25 mouse cellular contexts compared by ENCODE assay signal in genomic region chr1:97827566-97827965, GRCm38 (mm10). TPM values are rescaled to one million over a fixed set of nuclear protein-coding genes. Genes with fewer than 3 reads are reported as not detected.
DNase-seq lines count a peak whose midpoint lies in the region; ATAC-seq and TF ChIP-seq lines count a peak whose summit lies in the region.
"Had no signal": no experiment of that assay in that cellular context is flagged by ENCODE, and none has a peak within 500 bp of the region (broad histone marks: within the 10 kb centered on the region; RNA-seq: fewer than 3 reads in every experiment).

No protein-coding gene starts in this region.

- no peak for TF ChIP-seq CTCF in lung, postnatal 0 days (IDR thresholded peaks at IDR 0.05)

- peak; percentile 64 for TF ChIP-seq EP300 in lung, postnatal 0 days (IDR thresholded peaks at IDR 0.05)

- no peaks in the 10 kb centered on the region for H3K9me3 ChIP-seq in forebrain, embryonic 13.5 days (replicated peaks)
- no peaks in the 10 kb centered on the region; the same call in 1 of the 2 replicates for H3K9me3 ChIP-seq in forebrain, embryonic 11.5 days (ENCODE audit: control insufficient read depth, low read length)
- no peaks in the 10 kb centered on the region for H3K9me3 ChIP-seq in lung, postnatal 0 days (ENCODE audit: low read length)
- H3K9me3 ChIP-seq in kidney, embryonic 15.5 days (replicated peaks) = no peaks in the 10 kb centered on the region
- H3K9me3 ChIP-seq: heart, embryonic 10.5 days; limb, embryonic 12.5 days; liver, embryonic 12.5 days; neural tube, embryonic 12.5 days; stomach, embryonic 15.5 days had no signal

- ATAC-seq in forebrain, embryonic 13.5 days = peak; percentile 71
- ATAC-seq in forebrain, embryonic 11.5 days (replicated peaks; ENCODE audit: low FRiP score) = no peak
- ATAC-seq in lung, postnatal 0 days = peak; percentile 63
- no peak for ATAC-seq in kidney, embryonic 15.5 days (replicated peaks; ENCODE audit: low FRiP score)
- ATAC-seq: inflammation-experienced regulatory T-cells, adult 6 months; liver, embryonic 12.5 days had no signal

- H3K4me2 ChIP-seq in forebrain, embryonic 13.5 days = no peak overlapping the region
- no peak overlapping the region for H3K4me2 ChIP-seq in forebrain, embryonic 11.5 days (ENCODE audit: low read depth, low read length, severe bottlenecking)
- no peak overlapping the region for H3K4me2 ChIP-seq in lung, postnatal 0 days (replicated peaks; ENCODE audit: low read depth, low read length)
- H3K4me2 ChIP-seq in kidney, embryonic 15.5 days = no peak overlapping the region
- H3K4me2 ChIP-seq: hindbrain, embryonic 14.5 days; limb, embryonic 12.5 days; liver, embryonic 12.5 days; neural tube, embryonic 12.5 days; stomach, embryonic 15.5 days had no signal

- DNase-seq in forebrain, embryonic 11.5 days (ENCODE audit: low spot score) = no peak
- peak; percentile 42 for DNase-seq in layer of hippocampus, adult 9-10 months (ENCODE audit: low spot score)
- DNase-seq in layer of hippocampus, postnatal 25 days (ENCODE audit: extremely low spot score in 1 of 2, low spot score in 1 of 2) = no peak
- peak; percentile 45 for DNase-seq in lung, postnatal 0 days (ENCODE audit: low spot score)
- no peak for DNase-seq in lung, postnatal 14 days
- DNase-seq in lung, postnatal 25 days (ENCODE audit: low spot score) = peak; percentile 35
- DNase-seq: adrenal gland, postnatal 10 days; cerebellum, adult 9-10 months; gastrocnemius, postnatal 10 days; heart, postnatal 4 days; kidney, adult 2 months; kidney, postnatal 10 days; midbrain, embryonic 14.5 days; thymus, adult 18-20 months; thymus, postnatal 36 days had no signal

- H3K27me3 ChIP-seq in forebrain, embryonic 13.5 days = no peaks in the 10 kb centered on the region
- H3K27me3 ChIP-seq in forebrain, embryonic 11.5 days (ENCODE audit: control insufficient read depth, insufficient read depth, low read length) = no peaks in the 10 kb centered on the region
- no peaks in the 10 kb centered on the region for H3K27me3 ChIP-seq in lung, postnatal 0 days (replicated peaks; ENCODE audit: insufficient read depth, low read length)
- H3K27me3 ChIP-seq in kidney, embryonic 15.5 days = no peaks in the 10 kb centered on the region
- H3K27me3 ChIP-seq: limb, embryonic 12.5 days; liver, embryonic 12.5 days; megakaryocyte, embryonic 14.5 days; neural tube, embryonic 12.5 days; stomach, embryonic 15.5 days had no signal

- 72% methylated on average over 2 of the region's 2 CpGs for WGBS in forebrain, embryonic 13.5 days
- 83% methylated on average over 2 of the region's 2 CpGs for WGBS in forebrain, embryonic 11.5 days
- WGBS in lung, postnatal 0 days = 30% methylated on average over 2 of the region's 2 CpGs
- 80% methylated on average over 2 of the region's 2 CpGs for WGBS in kidney, embryonic 15.5 days

- no peak overlapping the region for H3K27ac ChIP-seq in forebrain, embryonic 13.5 days
- H3K27ac ChIP-seq in forebrain, embryonic 11.5 days (ENCODE audit: low read depth, low read length) = no peak overlapping the region
- H3K27ac ChIP-seq in lung, postnatal 0 days (ENCODE audit: low read length) = no peak overlapping the region
- H3K27ac ChIP-seq in kidney, embryonic 15.5 days = no peak overlapping the region
- H3K27ac ChIP-seq: heart, embryonic 10.5 days; hindbrain, embryonic 14.5 days; limb, embryonic 12.5 days; liver, embryonic 12.5 days; neural tube, embryonic 12.5 days; stomach, embryonic 15.5 days had no signal

- peaks cover 12% of the 10 kb centered on the region for H3K36me3 ChIP-seq in forebrain, embryonic 13.5 days (ENCODE audit: poor library complexity, severe bottlenecking)
- no peaks in the 10 kb centered on the region for H3K36me3 ChIP-seq in forebrain, embryonic 11.5 days (ENCODE audit: control insufficient read depth, insufficient read depth, low read length)
- 0 out of 2 replicates have a peak, but pooled peaks cover 5% of the 10 kb centered on the region for H3K36me3 ChIP-seq in lung, postnatal 0 days (ENCODE audit: insufficient read depth, low read length)
- H3K36me3 ChIP-seq in kidney, embryonic 15.5 days = no peaks in the 10 kb centered on the region
- H3K36me3 ChIP-seq: limb, embryonic 12.5 days; liver, embryonic 12.5 days; neural tube, embryonic 12.5 days had no signal

- no peak overlapping the region for H3K9ac ChIP-seq in forebrain, embryonic 13.5 days
- H3K9ac ChIP-seq in forebrain, embryonic 11.5 days (ENCODE audit: low read length) = no peak overlapping the region
- H3K9ac ChIP-seq in lung, postnatal 0 days (replicated peaks; ENCODE audit: low read depth) = no peak overlapping the region
- no peak overlapping the region for H3K9ac ChIP-seq in kidney, embryonic 15.5 days
- H3K9ac ChIP-seq: hindbrain, embryonic 14.5 days; limb, embryonic 12.5 days; liver, embryonic 12.5 days; neural tube, embryonic 12.5 days; stomach, embryonic 15.5 days had no signal

- no peak overlapping the region for H3K4me3 ChIP-seq in forebrain, embryonic 13.5 days
- no peak overlapping the region for H3K4me3 ChIP-seq in forebrain, embryonic 11.5 days (ENCODE audit: low read depth, low read length)
- no peak overlapping the region for H3K4me3 ChIP-seq in lung, postnatal 0 days (ENCODE audit: low read depth, low read length)
- no peak overlapping the region for H3K4me3 ChIP-seq in kidney, embryonic 15.5 days (replicated peaks)
- H3K4me3 ChIP-seq: heart, embryonic 10.5 days; limb, embryonic 12.5 days; liver, embryonic 12.5 days; megakaryocyte, embryonic 14.5 days; neural tube, embryonic 12.5 days; stomach, embryonic 15.5 days had no signal

- H3K4me1 ChIP-seq in forebrain, embryonic 13.5 days = no peaks in the 10 kb centered on the region
- no peaks in the 10 kb centered on the region for H3K4me1 ChIP-seq in forebrain, embryonic 11.5 days (replicated peaks; ENCODE audit: control insufficient read depth, insufficient read depth, low read length)
- no peaks in the 10 kb centered on the region for H3K4me1 ChIP-seq in lung, postnatal 0 days (ENCODE audit: insufficient read depth, low read depth, low read length)
- H3K4me1 ChIP-seq in kidney, embryonic 15.5 days = no peaks in the 10 kb centered on the region
- H3K4me1 ChIP-seq: heart, embryonic 10.5 days; limb, embryonic 12.5 days; liver, embryonic 12.5 days; megakaryocyte, embryonic 14.5 days; neural tube, embryonic 12.5 days; stomach, embryonic 15.5 days had no signal

RNA-seq across cellular contexts. Expression of gene Ppip5k2, which starts 57.4 kb away (rescaled TPM):
- 44.8 and 51.7 TPM in 2 replicates for polyA plus RNA-seq in forebrain, embryonic 13.5 days (2015; fragmentation: Nextera tagmentation; extraction: Ambion mirVana)
- 49.8 and 57.2 TPM in 2 replicates for polyA plus RNA-seq in forebrain, embryonic 11.5 days (2014; fragmentation: Nextera tagmentation; extraction: Ambion mirVana)
- 10 to 100 TPM; 14.1 to 21.0 TPM for total RNA-seq in layer of hippocampus, postnatal 25 days (2021)
- 7.7 and 10.2 TPM in 2 replicates for polyA plus RNA-seq in lung, postnatal 0 days (2015; fragmentation: Nextera tagmentation; extraction: Ambion mirVana)
- 33.4 and 33.7 TPM in 2 replicates for polyA plus RNA-seq in kidney, embryonic 15.5 days (2015; fragmentation: Nextera tagmentation; extraction: Ambion mirVana)

RNA-seq across cellular contexts. Expression of gene Gin1, which starts 57.6 kb away (rescaled TPM):
- polyA plus RNA-seq in forebrain, embryonic 13.5 days (2015; fragmentation: Nextera tagmentation; extraction: Ambion mirVana) = 22.1 and 23.2 TPM in 2 replicates
- 18.3 and 19.9 TPM in 2 replicates for polyA plus RNA-seq in forebrain, embryonic 11.5 days (2014; fragmentation: Nextera tagmentation; extraction: Ambion mirVana)
- total RNA-seq in layer of hippocampus, postnatal 25 days (2021) = 1 to 10 TPM; 8.8 to 9.8 TPM
- polyA plus RNA-seq in lung, postnatal 0 days (2015; fragmentation: Nextera tagmentation; extraction: Ambion mirVana) = 14.6 and 14.8 TPM in 2 replicates
- polyA plus RNA-seq in kidney, embryonic 15.5 days (2015; fragmentation: Nextera tagmentation; extraction: Ambion mirVana) = 19.3 and 21.3 TPM in 2 replicates

Comparison
In these comparisons a context has a peak if more than half of its experiments do, and no peak if none do; other contexts are left out.
1. ATAC-seq: peak in forebrain, embryonic 13.5 days (single experiment) and lung, postnatal 0 days (single experiment); none in forebrain, embryonic 11.5 days (single experiment) and kidney, embryonic 15.5 days (single experiment).
2. DNase-seq: peak in layer of hippocampus, adult 9-10 months (single experiment), lung, postnatal 0 days (single experiment) and lung, postnatal 25 days (single experiment); none in forebrain, embryonic 11.5 days (single experiment), layer of hippocampus, postnatal 25 days (0 of 2) and lung, postnatal 14 days (single experiment).